8 mouse cellular contexts compared by ENCODE assay signal in genomic region chr14:25068430-25068829, GRCm38 (mm10).
DNase-seq lines count a peak whose midpoint lies in the region; ATAC-seq and TF ChIP-seq lines count a peak whose summit lies in the region.

No protein-coding gene starts in this region.

- H3K36me3 ChIP-seq in hindbrain, postnatal 0 days (ENCODE audit: insufficient read depth, low read length): no peaks in the 10 kb centered on the region

- peak; percentile 36 for DNase-seq in cerebellum, adult 8-10 months
- DNase-seq in cerebellum, adult 11-12 months: no peak
- DNase-seq in Muller cell, postnatal 12 days (ENCODE audit: inconsistent ontology term): peak; percentile 2
- DNase-seq in hindbrain, postnatal 0 days (ENCODE audit: low spot score): peak; percentile 72
- peak; percentile 12 to 54 for DNase-seq in lung, adult 18-20 months
- DNase-seq in right cerebral cortex, postnatal 36 days (ENCODE audit: low spot score in 2 of 2): no peak
- DNase-seq in natural killer cell, adult 2 months (ENCODE audit: low spot score in 2 of 2): no peak

- no peak for TF ChIP-seq CTCF in hindbrain, postnatal 0 days (IDR thresholded peaks at IDR 0.05; ENCODE audit: low read depth)

- H3K9ac ChIP-seq in hindbrain, postnatal 0 days (replicated peaks; ENCODE audit: low read length): no peak overlapping the region

- no peak overlapping the region for H3K4me3 ChIP-seq in hindbrain, postnatal 0 days (ENCODE audit: low read length)

- peaks cover 14% of the 10 kb centered on the region; the same call in 1 of the 2 replicates for H3K4me1 ChIP-seq in hindbrain, postnatal 0 days (ENCODE audit: insufficient read depth, low read length)

- no peak overlapping the region for H3K27ac ChIP-seq in hindbrain, postnatal 0 days

- peak; percentile 42; the same call in 1 of the 2 replicates for ATAC-seq in hindbrain, postnatal 0 days
- ATAC-seq in megakaryocyte progenitor cell, adult 5-6 weeks (replicated peaks; ENCODE audit: poor library complexity): no peak

- WGBS in hindbrain, postnatal 0 days: 18% methylated on average over 8 of the region's 8 CpGs

- H3K27me3 ChIP-seq in hindbrain, postnatal 0 days (ENCODE audit: insufficient read depth, low read length): no peaks in the 10 kb centered on the region

- H3K9me3 ChIP-seq in hindbrain, postnatal 0 days (ENCODE audit: low read length): no peaks in the 10 kb centered on the region

- no peak overlapping the region for H3K4me2 ChIP-seq in hindbrain, postnatal 0 days (ENCODE audit: low read depth, low read length)

Comparison
In these comparisons a context has a peak if more than half of its experiments do, and no peak if none do; other contexts are left out.
1. DNase-seq: peak in cerebellum, adult 8-10 months (single experiment), Muller cell, postnatal 12 days (single experiment), hindbrain, postnatal 0 days (single experiment) and lung, adult 18-20 months (2 of 2); none in cerebellum, adult 11-12 months (single experiment), right cerebral cortex, postnatal 36 days (0 of 2) and natural killer cell, adult 2 months (0 of 2).